Mouse (Mus musculus): ENCODE results near the gene E130218I03Rik.
A peak's percentile ranks its signal among the peaks of the same experiment; 100 is the strongest.
"Not testable (repeated sequence)": the region's sequence is repeated elsewhere in the genome, so short reads cannot be mapped to it uniquely, and the experiment has no call there.

Gene E130218I03Rik

GRCm38 (mm10) chr4:134252131-134252910, 8.9 kb downstream of the E130218I03Rik start:
- no peak for DNase-seq (ENCODE audit: low spot score in 2 of 2)

- DNase-seq (ENCODE audit: low spot score in 2 of 2), result no peak
Observed at GRCm38 (mm10) chr4:134252911-134253721, 9.7 kb downstream of the E130218I03Rik start.

GRCm38 (mm10) chr4:134253722-134254324, 10.4 kb downstream of the E130218I03Rik start, which contains the start of gene Grrp1:
Grrp1 (minus strand) TSS chr4:134254106.
- no peak for DNase-seq (ENCODE audit: low spot score in 2 of 2)

GRCm38 (mm10) chr4:134254835-134255234, 11.4 kb downstream of the E130218I03Rik start:
- no peak for DNase-seq (ENCODE audit: low spot score in 2 of 2)

- no peak for DNase-seq (ENCODE audit: low spot score in 2 of 2)
Observed at GRCm38 (mm10) chr4:134255854-134256253, 12.4 kb downstream of the E130218I03Rik start.

GRCm38 (mm10) chr4:134256407-134257197, 13.1 kb downstream of the E130218I03Rik start:
- DNase-seq (ENCODE audit: low spot score in 2 of 2), result no peak

- no peak for DNase-seq (ENCODE audit: low spot score in 2 of 2)
Observed at GRCm38 (mm10) chr4:134257198-134258009, 13.9 kb downstream of the E130218I03Rik start.

- DNase-seq (ENCODE audit: low spot score in 2 of 2), result no peak
Observed at GRCm38 (mm10) chr4:134258354-134258753, 14.9 kb downstream of the E130218I03Rik start.

- DNase-seq (ENCODE audit: low spot score in 2 of 2), result no peak
Observed at GRCm38 (mm10) chr4:134263191-134263590, 19.7 kb downstream of the E130218I03Rik start.

- no peak for DNase-seq (ENCODE audit: low spot score in 2 of 2)
Observed at GRCm38 (mm10) chr4:134265860-134266585, 22.6 kb downstream of the E130218I03Rik start.

- no peak for DNase-seq (ENCODE audit: low spot score in 2 of 2)
Observed at GRCm38 (mm10) chr4:134268102-134268655, 24.7 kb downstream of the E130218I03Rik start.

GRCm38 (mm10) chr4:134269622-134270021, 26.2 kb downstream of the E130218I03Rik start:
- DNase-seq (ENCODE audit: low spot score in 2 of 2), result not testable (repeated sequence)

GRCm38 (mm10) chr4:134271979-134272378, 28.5 kb downstream of the E130218I03Rik start:
- DNase-seq (ENCODE audit: low spot score in 2 of 2), result no peak

GRCm38 (mm10) chr4:134272731-134273416, 29.4 kb downstream of the E130218I03Rik start:
- no peak for DNase-seq (ENCODE audit: low spot score in 2 of 2)

GRCm38 (mm10) chr4:134273417-134274345, 30.2 kb downstream of the E130218I03Rik start:
- DNase-seq (ENCODE audit: low spot score in 2 of 2), result peak; percentile 52 to 67

- no peak for DNase-seq (ENCODE audit: low spot score in 2 of 2)
Observed at GRCm38 (mm10) chr4:134284942-134285341, 41.5 kb downstream of the E130218I03Rik start.

GRCm38 (mm10) chr4:134286226-134287167, 43.0 kb downstream of the E130218I03Rik start:
- DNase-seq (ENCODE audit: low spot score in 2 of 2), result no peak
